Mouse (Mus musculus) heart, embryonic 12.5 days (tissue): ENCODE measurements at regions not wholly inside any gene's neighbourhood (a gene's known extent, or its start where the extent isn't known, plus 50 kb on each side); places are given as distances from the start of the nearest gene placed in this dataset.

Experiments used
- ATAC-seq: fragments of 200-750 bp; cut with Nextera tagmentation; 2 replicates; pipeline ENCODE4 v1.8.0; 2017; ENCODE audit warnings: moderate TSS enrichment, moderate library complexity; ENCODE audit not compliant: insufficient number of reproducible peaks, low FRiP score
- H3K27ac ChIP-seq: fragments of 300-500 bp; sonication (generic); 2 replicates; pipeline ENCODE4 v1.5.1; 2016; ENCODE audit warnings: mild to moderate bottlenecking, moderate library complexity; ENCODE audit not compliant: poor library complexity, severe bottlenecking
- H3K27me3 ChIP-seq: fragments of 300-500 bp; sonication (generic); replicated peaks from 2 replicates; pipeline ENCODE4 v1.6.1; 2016; ENCODE audit warnings: mild to moderate bottlenecking, moderate library complexity
- H3K36me3 ChIP-seq: fragments of 300-500 bp; sonication (generic); 2 replicates; pipeline ENCODE4 v1.6.1; 2016; ENCODE audit warnings: mild to moderate bottlenecking, moderate library complexity
- H3K4me1 ChIP-seq: fragments of 300-500 bp; sonication (generic); replicated peaks from 2 replicates; pipeline ENCODE4 v1.6.1; 2016; ENCODE audit warnings: mild to moderate bottlenecking
- H3K4me2 ChIP-seq: fragments of 300-500 bp; sonication (generic); 2 replicates; pipeline ENCODE4 v1.6.1; 2016; ENCODE audit warnings: mild to moderate bottlenecking, moderate library complexity
- H3K4me3 ChIP-seq: fragments of 300-500 bp; sonication (generic); 2 replicates; pipeline ENCODE4 v1.5.1; 2016; ENCODE audit warnings: mild to moderate bottlenecking
- H3K9ac ChIP-seq: fragments of 300-500 bp; sonication (generic); 2 replicates; pipeline ENCODE4 v1.6.1; 2016; ENCODE audit warnings: mild to moderate bottlenecking, moderate library complexity
- H3K9me3 ChIP-seq: fragments of 300-500 bp; sonication (generic); replicated peaks from 2 replicates; pipeline ENCODE4 v1.6.1; 2016; ENCODE audit warnings: mild to moderate bottlenecking, moderate library complexity
- WGBS: fragments of 180-500 bp; shearing (Covaris S2); methylation state at CpG from one replicate; pipeline ENCODE4 v1.1.7; 2016; 5-methylcytosine and 5-hydroxymethylcytosine counted together

- WGBS, result 86% methylated on average over 3 of the region's 3 CpGs
- Histone ChIP-seq H3K9me3 (no peaks in the 10 kb centered on the region), H3K4me1 (no peaks in the 10 kb centered on the region), H3K27ac (no peak overlapping the region), H3K9ac (no peak overlapping the region), H3K4me2 (no peak overlapping the region), H3K4me3 (no peak overlapping the region), H3K27me3 (no peaks in the 10 kb centered on the region), H3K36me3 (no peaks in the 10 kb centered on the region)
- no peak for ATAC-seq
Measured at GRCm38 (mm10) chr5:80484676-80485075, 535.3 kb upstream of the Adgrl3 start.

DNA sequence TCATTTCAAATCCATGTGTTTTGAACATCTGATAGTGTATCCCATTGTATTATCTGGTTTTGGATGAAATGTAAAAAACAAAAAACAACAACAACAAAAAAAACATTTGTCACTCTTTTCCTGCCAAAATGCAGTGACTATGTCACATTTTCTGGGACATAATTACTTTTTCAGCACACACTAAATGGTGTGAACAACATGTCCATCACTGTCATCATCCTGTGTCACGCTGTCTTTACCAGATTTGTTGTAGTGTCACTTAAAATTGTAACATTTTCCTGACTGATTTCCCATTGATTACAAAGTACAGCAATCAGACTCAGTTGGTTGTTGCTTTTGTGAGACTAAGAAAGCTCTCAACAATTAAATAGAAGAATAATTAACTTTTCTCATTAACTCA lies 531.6 kb upstream of the Adgrl3 start:
- no peak for ATAC-seq
- H3K27ac ChIP-seq, result no peak overlapping the region
- H3K27me3 ChIP-seq, result no peaks in the 10 kb centered on the region
- H3K4me3 ChIP-seq, result no peak overlapping the region
- H3K4me2 ChIP-seq, result no peak overlapping the region
- 74% methylated on average over 1 of the region's 1 CpGs for WGBS
- H3K9me3 ChIP-seq, result no peaks in the 10 kb centered on the region
- no peak overlapping the region for H3K9ac ChIP-seq
- H3K36me3 ChIP-seq, result no peaks in the 10 kb centered on the region
- no peaks in the 10 kb centered on the region for H3K4me1 ChIP-seq

DNA sequence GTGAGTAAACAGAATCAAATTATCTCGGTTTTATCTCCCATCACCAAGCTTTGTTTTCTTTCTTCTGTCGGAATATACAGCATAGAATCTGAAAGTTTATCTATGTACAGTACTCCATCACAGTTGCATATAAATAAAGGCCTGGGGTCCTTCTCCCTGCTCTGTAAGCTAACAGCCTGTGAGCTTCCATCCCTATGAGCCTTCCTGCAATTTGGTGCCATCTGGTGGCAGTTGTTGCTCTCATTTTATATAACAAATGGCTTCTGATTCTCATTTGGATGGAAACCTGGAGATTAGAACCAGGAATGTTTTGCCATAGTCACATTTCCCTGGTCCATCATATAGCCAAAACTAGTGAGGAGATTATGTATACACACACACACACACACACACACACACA lies 511.3 kb upstream of the Adgrl3 start:
- ATAC-seq, result no peak

DNA sequence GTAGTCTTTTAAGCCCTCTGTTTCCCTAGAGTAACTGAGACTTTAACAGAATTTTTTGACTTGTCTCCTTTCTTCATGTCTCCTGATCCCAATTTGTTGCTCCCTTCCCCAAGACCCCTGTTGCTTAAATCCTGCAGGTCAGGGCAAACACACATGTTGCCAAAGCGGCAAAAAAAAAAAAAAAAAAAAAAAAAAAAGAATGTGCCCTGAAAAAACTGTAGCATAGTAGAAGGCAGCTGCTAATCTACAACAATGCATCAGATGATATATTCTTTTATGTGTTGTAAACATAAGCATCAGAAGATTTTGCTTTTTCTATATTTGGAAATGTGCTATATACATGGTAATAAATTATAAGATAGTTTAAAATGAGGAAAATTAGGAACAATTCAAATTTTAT lies 479.9 kb upstream of the Adgrl3 start:
- Histone ChIP-seq H3K9me3 (no peaks in the 10 kb centered on the region), H3K27me3 (no peaks in the 10 kb centered on the region), H3K9ac (no peak overlapping the region), H3K4me2 (no peak overlapping the region), H3K36me3 (no peaks in the 10 kb centered on the region), H3K27ac (no peak overlapping the region), H3K4me1 (no peaks in the 10 kb centered on the region), H3K4me3 (no peak overlapping the region)
- 70% methylated on average over 1 of the region's 1 CpGs for WGBS
- ATAC-seq, result no peak

More for the DNA sequence above, 511.3 kb upstream of the Adgrl3 start:
- Histone ChIP-seq H3K9me3 (no peaks in the 10 kb centered on the region), H3K36me3 (no peaks in the 10 kb centered on the region), H3K4me3 (no peak overlapping the region), H3K27me3 (no peaks in the 10 kb centered on the region), H3K27ac (no peak overlapping the region), H3K4me1 (no peaks in the 10 kb centered on the region), H3K9ac (no peak overlapping the region), H3K4me2 (no peak overlapping the region)
- WGBS, result 23% methylated on average over 2 of the region's 2 CpGs

DNA sequence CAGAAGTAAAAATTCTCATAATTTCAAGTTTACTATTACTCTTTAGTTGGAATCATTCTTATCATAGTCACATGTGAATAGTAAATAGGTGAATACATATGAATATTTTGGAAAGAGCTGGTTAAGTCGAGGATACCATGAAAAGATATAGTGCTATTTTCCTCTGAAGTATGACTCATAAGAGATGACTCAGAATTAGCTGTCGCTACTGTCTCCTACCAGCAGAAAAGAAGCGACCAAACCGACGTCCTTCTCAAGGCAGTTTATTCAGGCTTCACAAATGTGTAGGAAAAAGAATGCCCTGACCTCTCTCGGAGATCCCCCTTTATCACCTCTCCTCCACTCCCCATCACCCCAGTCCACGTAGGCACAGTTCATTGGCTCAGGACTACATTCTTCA lies 468.3 kb upstream of the Adgrl3 start:
- H3K9ac ChIP-seq, result no peak overlapping the region
- 75% methylated on average over 7 of the region's 7 CpGs for WGBS
- no peak overlapping the region for H3K4me2 ChIP-seq
- H3K4me3 ChIP-seq, result no peak overlapping the region
- no peaks in the 10 kb centered on the region for H3K36me3 ChIP-seq
- H3K9me3 ChIP-seq, result no peaks in the 10 kb centered on the region
- no peaks in the 10 kb centered on the region for H3K4me1 ChIP-seq
- no peaks in the 10 kb centered on the region for H3K27me3 ChIP-seq
- ATAC-seq, result no peak
- H3K27ac ChIP-seq, result no peak overlapping the region

DNA sequence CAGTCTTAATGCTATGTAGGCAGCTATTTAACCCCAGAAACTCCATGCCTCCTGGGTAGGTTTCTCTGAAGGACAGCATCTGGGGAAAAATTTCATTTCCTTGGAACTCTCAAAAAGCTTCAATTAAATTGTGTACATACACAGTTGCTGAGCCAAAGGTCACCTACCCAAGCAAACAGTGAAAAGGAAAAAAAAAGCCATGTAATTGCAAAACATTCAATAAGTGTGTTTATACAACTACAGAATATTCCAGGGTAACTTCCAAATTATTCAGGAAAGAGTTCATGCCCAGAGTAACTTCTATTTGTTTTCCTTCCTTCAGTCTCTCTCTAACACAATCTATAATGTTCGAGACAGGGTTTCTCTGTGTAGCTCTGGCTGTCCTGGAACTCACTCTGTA lies 441.2 kb upstream of the Adgrl3 start:
- Histone ChIP-seq H3K9me3 (no peaks in the 10 kb centered on the region), H3K27ac (no peak overlapping the region), H3K4me2 (no peak overlapping the region), H3K9ac (no peak overlapping the region), H3K4me3 (no peak overlapping the region), H3K36me3 (no peaks in the 10 kb centered on the region), H3K4me1 (no peaks in the 10 kb centered on the region), H3K27me3 (no peaks in the 10 kb centered on the region)
- ATAC-seq, result no peak
- WGBS, result 78% methylated on average over 1 of the region's 1 CpGs

- H3K4me3 ChIP-seq, result no peak overlapping the region
- WGBS, result 73% methylated on average over 3 of the region's 3 CpGs
- no peaks in the 10 kb centered on the region for H3K36me3 ChIP-seq
- H3K27ac ChIP-seq, result no peak overlapping the region
- H3K27me3 ChIP-seq, result no peaks in the 10 kb centered on the region
- no peaks in the 10 kb centered on the region for H3K4me1 ChIP-seq
- H3K9ac ChIP-seq, result no peak overlapping the region
- no peak overlapping the region for H3K4me2 ChIP-seq
- no peaks in the 10 kb centered on the region for H3K9me3 ChIP-seq
- no peak for ATAC-seq
Measured at GRCm38 (mm10) chr5:80611571-80611970, 408.4 kb upstream of the Adgrl3 start.

GRCm38 (mm10) chr5:80627225-80627624 lies 392.7 kb upstream of the Adgrl3 start:
- no peaks in the 10 kb centered on the region for H3K27me3 ChIP-seq
- 36% methylated on average over 3 of the region's 3 CpGs for WGBS
- ATAC-seq, result no peak
- no peak overlapping the region for H3K4me3 ChIP-seq
- no peak overlapping the region for H3K27ac ChIP-seq
- no peak overlapping the region for H3K4me2 ChIP-seq
- no peaks in the 10 kb centered on the region for H3K36me3 ChIP-seq
- H3K4me1 ChIP-seq, result no peaks in the 10 kb centered on the region
- no peaks in the 10 kb centered on the region for H3K9me3 ChIP-seq
- no peak overlapping the region for H3K9ac ChIP-seq

DNA sequence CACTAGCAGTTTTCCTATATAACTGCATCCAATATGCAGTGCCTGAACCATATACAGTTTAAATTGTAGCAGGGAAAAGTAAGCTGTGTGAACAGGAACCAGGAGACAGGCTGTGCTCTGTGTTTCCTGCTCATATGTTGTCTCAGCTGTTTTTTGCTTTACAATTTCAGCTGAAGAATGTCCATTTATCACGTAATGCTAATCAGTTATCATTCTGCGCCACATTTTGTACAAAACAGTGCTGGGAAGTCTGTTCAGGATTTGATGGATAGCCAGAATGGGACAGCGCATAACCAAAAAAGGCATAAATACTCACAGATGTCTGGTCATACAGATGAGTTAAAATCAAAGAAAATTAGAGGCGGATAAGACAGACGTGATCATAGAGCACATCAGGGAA lies 360.9 kb upstream of the Adgrl3 start:
- Histone ChIP-seq H3K9me3 (no peaks in the 10 kb centered on the region), H3K4me2 (no peak overlapping the region), H3K4me3 (no peak overlapping the region), H3K4me1 (no peaks in the 10 kb centered on the region; the same call in 1 of the 2 replicates), H3K9ac (no peak overlapping the region), H3K27ac (no peak overlapping the region), H3K27me3 (no peaks in the 10 kb centered on the region), H3K36me3 (no peaks in the 10 kb centered on the region)
- 0 out of 2 replicates have a peak, but pooled peaks have one; percentile 18 for ATAC-seq
- WGBS, result 61% methylated on average over 5 of the region's 5 CpGs

DNA sequence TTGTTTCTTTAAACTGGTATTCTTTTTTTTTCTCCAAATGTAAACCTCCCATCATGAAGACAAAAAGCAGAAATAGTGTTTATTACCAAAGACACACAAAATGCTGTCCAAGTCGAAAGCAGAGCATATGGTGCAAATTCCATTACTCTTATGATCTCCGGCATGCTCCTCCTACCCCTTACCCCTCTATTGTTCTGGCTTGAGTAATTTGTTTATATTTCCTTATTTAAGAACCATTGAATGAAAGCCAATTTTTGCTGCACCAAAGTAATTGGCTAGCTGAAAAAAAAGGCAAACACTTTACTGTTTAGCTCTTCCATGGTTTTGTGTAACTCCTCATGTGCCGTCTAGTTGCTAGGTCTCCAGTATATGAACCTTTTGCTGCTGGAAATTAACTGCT lies 360.4 kb upstream of the Adgrl3 start:
- H3K4me2 ChIP-seq, result no peak overlapping the region
- H3K9me3 ChIP-seq, result no peaks in the 10 kb centered on the region
- H3K27me3 ChIP-seq, result no peaks in the 10 kb centered on the region
- H3K27ac ChIP-seq, result no peak overlapping the region
- H3K9ac ChIP-seq, result no peak overlapping the region
- H3K4me1 ChIP-seq, result no peaks in the 10 kb centered on the region; the same call in 1 of the 2 replicates
- H3K4me3 ChIP-seq, result no peak overlapping the region
- 62% methylated on average over 3 of the region's 3 CpGs for WGBS
- no peak for ATAC-seq
- no peaks in the 10 kb centered on the region for H3K36me3 ChIP-seq

DNA sequence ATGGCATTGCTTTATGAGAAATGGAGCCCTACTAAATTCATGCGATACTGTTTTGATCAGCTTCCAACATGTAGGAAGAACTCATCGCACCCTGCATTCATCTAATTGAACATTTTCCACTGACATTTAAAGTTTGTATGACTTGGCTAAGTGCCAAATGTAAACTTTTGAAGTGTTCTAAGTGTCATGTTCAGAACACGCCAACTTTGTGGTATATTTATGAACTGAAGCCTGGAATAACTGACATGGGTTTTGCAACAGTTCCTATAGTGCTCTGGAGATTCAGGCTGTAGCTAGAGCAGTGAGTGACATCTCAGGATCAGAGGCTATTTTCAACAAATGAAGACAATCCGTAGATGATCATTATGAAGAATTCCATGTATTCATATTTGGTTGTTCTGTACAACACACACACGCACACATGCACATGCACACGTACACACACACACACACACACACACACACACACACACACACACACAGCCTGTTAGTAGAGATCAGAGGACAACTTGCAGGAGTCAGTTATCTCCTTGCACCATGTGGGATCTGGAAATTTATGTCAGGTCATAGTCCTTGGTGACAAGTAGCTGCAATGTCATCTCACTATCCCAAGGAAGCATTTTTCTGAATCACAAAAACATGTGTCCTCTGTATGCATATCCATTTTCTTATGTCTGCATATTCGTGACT lies 349.5 kb upstream of the Adgrl3 start:
- Histone ChIP-seq H3K9me3 (no peaks in the 10 kb centered on the region), H3K9ac (no peak overlapping the region), H3K27ac (no peak overlapping the region), H3K4me3 (no peak overlapping the region), H3K4me1 (no peaks in the 10 kb centered on the region), H3K36me3 (no peaks in the 10 kb centered on the region), H3K27me3 (no peaks in the 10 kb centered on the region), H3K4me2 (no peak overlapping the region)
- 73% methylated on average over 7 of the region's 7 CpGs for WGBS
- no peak for ATAC-seq

DNA sequence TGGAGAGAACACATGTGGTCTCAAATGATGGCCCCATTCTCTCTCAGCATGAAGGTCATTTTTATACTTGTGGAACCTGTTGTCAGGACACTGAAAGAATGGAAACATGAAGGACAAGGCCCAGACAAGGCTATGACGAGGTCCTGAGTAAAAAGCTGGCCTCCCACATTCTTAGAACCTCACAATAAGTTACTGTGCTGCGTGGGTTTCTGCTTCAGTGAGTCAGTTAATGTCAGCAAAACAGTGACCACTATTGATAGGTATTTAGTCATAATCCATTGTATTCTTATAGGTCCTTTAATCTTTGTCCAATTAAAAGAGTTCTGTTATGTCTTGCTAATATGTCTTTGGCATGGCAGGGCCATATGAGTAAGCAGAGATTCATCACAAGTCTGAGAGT lies 336.5 kb upstream of the Adgrl3 start:
- H3K27me3 ChIP-seq, result no peaks in the 10 kb centered on the region
- no peaks in the 10 kb centered on the region for H3K36me3 ChIP-seq
- H3K4me3 ChIP-seq, result no peak overlapping the region
- no peak overlapping the region for H3K9ac ChIP-seq
- H3K27ac ChIP-seq, result no peak overlapping the region
- WGBS, result 64% methylated on average over 2 of the region's 2 CpGs
- H3K4me1 ChIP-seq, result no peaks in the 10 kb centered on the region
- H3K9me3 ChIP-seq, result no peaks in the 10 kb centered on the region
- ATAC-seq, result no peak
- H3K4me2 ChIP-seq, result no peak overlapping the region
